Mouse (Mus musculus) lung, embryonic 14.5 days (tissue): ENCODE measurements around the gene Celf2. TPM values are rescaled to one million over a fixed set of nuclear protein-coding genes. Genes with fewer than 3 reads are reported as not detected.
A peak's percentile ranks its signal among the peaks of the same experiment; 100 is the strongest.

Experiments
- ATAC-seq: fragments of 200-750 bp; cut with Nextera tagmentation; 2 replicates; pipeline ENCODE4 v1.8.0; 2017; ENCODE audit warnings: mild to moderate bottlenecking, moderate TSS enrichment, moderate library complexity; ENCODE audit not compliant: insufficient read depth
- DNase-seq: peaks from one replicate; pipeline ENCODE4 v3.0.0-alpha.2; 2015
- H3K27ac ChIP-seq: fragments of 300-500 bp; sonication (generic); 2 replicates; pipeline ENCODE4 v1.5.1; 2014; ENCODE audit warnings: low read depth, mild to moderate bottlenecking, moderate library complexity
- H3K27me3 ChIP-seq: fragments of 300-500 bp; sonication (generic); 2 replicates; pipeline ENCODE4 v1.6.1; 2014; ENCODE audit warnings: low read length, control low read depth; ENCODE audit not compliant: insufficient read depth
- H3K36me3 ChIP-seq: fragments of 300-500 bp; sonication (generic); 2 replicates; pipeline ENCODE4 v1.6.1; 2014; ENCODE audit warnings: control low read depth; ENCODE audit not compliant: insufficient read depth
- H3K4me1 ChIP-seq: fragments of 300-500 bp; sonication (generic); 2 replicates; pipeline ENCODE4 v1.6.1; 2014; ENCODE audit warnings: antibody characterized with exemption, control low read depth; ENCODE audit not compliant: insufficient read depth
- H3K4me2 ChIP-seq: fragments of 300-500 bp; sonication (generic); 2 replicates; pipeline ENCODE4 v1.6.1; 2014; ENCODE audit warnings: mild to moderate bottlenecking
- H3K4me3 ChIP-seq: fragments of 300-500 bp; sonication (generic); 2 replicates; pipeline ENCODE4 v1.5.1; 2014; ENCODE audit warnings: low read depth, low read length
- H3K9ac ChIP-seq: fragments of 300-500 bp; sonication (generic); 2 replicates; pipeline ENCODE4 v1.6.1; 2014
- H3K9me3 ChIP-seq: fragments of 300-500 bp; sonication (generic); 2 replicates; pipeline ENCODE4 v1.6.1; 2016; ENCODE audit warnings: low read depth, low read length, control low read depth
- CTCF ChIP-seq: IDR thresholded peaks from 2 replicates; pipeline ENCODE4 v1.5.1; 2016; ENCODE audit warnings: antibody characterized with exemption, low read depth
- WGBS: fragments of 180-500 bp; shearing (Covaris S2); extraction: QIAGEN DNeasy Blood & Tissue Kit; methylation state at CpG from one replicate; pipeline ENCODE4 v1.1.7; 2014; 5-methylcytosine and 5-hydroxymethylcytosine counted together
- polyA plus RNA-seq: library from polyadenylated mRNA; unstranded; fragments of >200 nt; fragmentation: Nextera tagmentation; extraction: Ambion mirVana; gene quantifications from 2 replicates; pipeline ENCODE4 v1.2.1, GENCODE M21; 2014

The Celf2 gene
- polyA plus RNA-seq, 1 experiment from 2014 or later: 92.3 TPM

GRCm38 (mm10) chr2:7242139-7242538 is 267.2 kb downstream of the Celf2 start:
- DNase-seq: no peak
- Histone ChIP-seq H3K4me3 (no peak overlapping the region), H3K36me3 (no peaks in the 10 kb centered on the region), H3K9ac (no peak overlapping the region), H3K27ac (no peak overlapping the region), H3K27me3 (no peaks in the 10 kb centered on the region), H3K9me3 (no peaks in the 10 kb centered on the region), H3K4me1 (peaks cover 5% of the 10 kb centered on the region; the same call in 1 of the 2 replicates), H3K4me2 (no peak overlapping the region)
- no peak for TF ChIP-seq CTCF
- WGBS: 74% methylated on average over 1 of the region's 1 CpGs
- no peak for ATAC-seq

- H3K9me3 ChIP-seq: no peaks in the 10 kb centered on the region
- H3K27me3 ChIP-seq: no peaks in the 10 kb centered on the region
- no peak overlapping the region for H3K27ac ChIP-seq
- no peak overlapping the region for H3K4me2 ChIP-seq
- no peaks in the 10 kb centered on the region for H3K36me3 ChIP-seq
- no peak overlapping the region for H3K9ac ChIP-seq
- TF ChIP-seq CTCF: no peak
- H3K4me1 ChIP-seq: peaks cover 2% of the 10 kb centered on the region; the same call in 1 of the 2 replicates
- 63% methylated on average over 4 of the region's 4 CpGs for WGBS
- peak; percentile 17 for DNase-seq
- no peak for ATAC-seq
- H3K4me3 ChIP-seq: no peak overlapping the region
These were observed 267.8 kb downstream of the Celf2 start for GRCm38 (mm10) chr2:7241523-7241941.

DNA sequence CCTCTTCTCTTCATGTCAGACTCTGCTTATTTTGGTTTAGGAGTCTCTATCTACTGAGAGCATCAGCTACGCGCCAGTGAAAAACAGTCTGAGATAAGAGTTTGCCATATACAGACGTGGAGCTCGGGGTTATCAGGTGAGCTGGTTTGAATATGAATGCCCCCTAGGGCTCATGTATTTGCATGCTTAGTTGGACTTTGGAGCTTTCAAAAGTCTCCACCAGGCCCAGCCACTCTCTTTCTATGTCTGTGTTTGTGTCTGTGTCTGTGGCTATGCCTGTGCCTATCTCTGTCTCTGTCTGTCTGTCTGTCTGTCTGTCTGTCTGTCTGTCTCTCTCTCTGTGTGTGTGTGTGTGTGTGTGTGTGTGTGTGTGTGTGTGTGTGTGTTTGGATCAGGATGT is 272.1 kb downstream of the Celf2 start:
- ATAC-seq: no peak
- no peak overlapping the region for H3K4me3 ChIP-seq

GRCm38 (mm10) chr2:7236452-7236851 is 272.9 kb downstream of the Celf2 start:
- Histone ChIP-seq H3K36me3 (no peaks in the 10 kb centered on the region), H3K9me3 (no peaks in the 10 kb centered on the region), H3K4me1 (no peaks in the 10 kb centered on the region), H3K27ac (no peak overlapping the region), H3K9ac (no peak overlapping the region), H3K27me3 (no peaks in the 10 kb centered on the region), H3K4me2 (no peak overlapping the region), H3K4me3 (no peak overlapping the region)
- WGBS: 88% methylated on average over 3 of the region's 3 CpGs
- DNase-seq (no peak), ATAC-seq (no peak)
- TF ChIP-seq CTCF: no peak

More for the DNA sequence above, 272.1 kb downstream of the Celf2 start:
- Histone ChIP-seq H3K36me3 (no peaks in the 10 kb centered on the region), H3K4me2 (no peak overlapping the region), H3K4me1 (no peaks in the 10 kb centered on the region), H3K9ac (no peak overlapping the region), H3K9me3 (no peaks in the 10 kb centered on the region), H3K27me3 (no peaks in the 10 kb centered on the region), H3K27ac (no peak overlapping the region)
- no peak for TF ChIP-seq CTCF
- no peak for DNase-seq
- WGBS: 63% methylated on average over 4 of the region's 4 CpGs

- Histone ChIP-seq H3K4me1 (no peaks in the 10 kb centered on the region), H3K4me2 (no peak overlapping the region), H3K9ac (no peak overlapping the region), H3K9me3 (no peaks in the 10 kb centered on the region), H3K27me3 (no peaks in the 10 kb centered on the region), H3K27ac (no peak overlapping the region), H3K36me3 (no peaks in the 10 kb centered on the region), H3K4me3 (no peak overlapping the region)
- TF ChIP-seq CTCF: no peak
- no peak for ATAC-seq
- 87% methylated on average over 4 of the region's 4 CpGs for WGBS
- DNase-seq: no peak
These were observed 274.2 kb downstream of the Celf2 start for GRCm38 (mm10) chr2:7235059-7235741.

GRCm38 (mm10) chr2:7234587-7234986 is 274.8 kb downstream of the Celf2 start:
- Histone ChIP-seq H3K9me3 (no peaks in the 10 kb centered on the region), H3K4me2 (no peak overlapping the region), H3K27me3 (no peaks in the 10 kb centered on the region), H3K4me1 (no peaks in the 10 kb centered on the region), H3K4me3 (no peak overlapping the region), H3K9ac (no peak overlapping the region), H3K27ac (no peak overlapping the region), H3K36me3 (no peaks in the 10 kb centered on the region)
- DNase-seq: no peak
- no peak for ATAC-seq
- TF ChIP-seq CTCF: no peak
- 86% methylated on average over 7 of the region's 7 CpGs for WGBS

DNA sequence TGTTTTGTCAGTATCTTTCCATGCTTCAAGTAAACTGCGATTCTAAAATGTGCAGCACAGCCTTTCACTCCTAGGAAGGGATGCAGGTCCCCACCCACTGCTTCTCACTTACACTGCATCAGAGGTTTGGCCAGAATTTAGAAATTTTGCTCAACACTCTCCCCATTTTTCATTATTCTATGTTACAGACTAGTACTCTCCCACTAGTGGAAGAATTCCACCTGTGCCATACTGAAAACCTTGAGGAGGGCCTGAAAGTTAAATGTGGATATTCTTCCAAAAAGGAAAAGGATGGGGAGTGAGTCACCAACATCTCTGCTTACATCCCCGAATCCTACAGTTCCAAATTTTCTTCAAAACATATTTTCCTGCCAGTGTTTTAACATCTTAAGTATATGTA is 276.0 kb downstream of the Celf2 start:
- no peaks in the 10 kb centered on the region for H3K9me3 ChIP-seq
- no peak overlapping the region for H3K4me3 ChIP-seq
- H3K4me2 ChIP-seq: no peak overlapping the region
- DNase-seq (no peak), ATAC-seq (no peak)
- no peak for TF ChIP-seq CTCF
- H3K9ac ChIP-seq: no peak overlapping the region
- no peaks in the 10 kb centered on the region for H3K4me1 ChIP-seq
- no peak overlapping the region for H3K27ac ChIP-seq
- no peaks in the 10 kb centered on the region for H3K36me3 ChIP-seq
- no peaks in the 10 kb centered on the region for H3K27me3 ChIP-seq
- WGBS: 84% methylated on average over 2 of the region's 2 CpGs
